Mouse (Mus musculus): ENCODE results near the gene Lrrc75b.

GRCm38 (mm10) chr10:75511897-75512296, 48.2 kb downstream of the Lrrc75b start:
- no peak for TF ChIP-seq POLR2A (IDR thresholded peaks at IDR 0.05; ENCODE audit: extremely low read depth, insufficient read depth, low read length)
- no peak for TF ChIP-seq CTCF (IDR thresholded peaks at IDR 0.05; ENCODE audit: extremely low read depth, insufficient read depth, low read length)
